Mouse (Mus musculus) C2C12 (cell line): ENCODE measurements around the gene Aco1. TPM values are rescaled to one million over a fixed set of nuclear protein-coding genes. Genes with fewer than 3 reads are reported as not detected.

Source experiments
- H3K27me3 ChIP-seq: one replicate; pipeline ENCODE4 v1.6.1; 2011; ENCODE audit not compliant: control insufficient read depth, insufficient read depth, insufficient read length
- H3K36me3 ChIP-seq: one replicate; pipeline ENCODE4 v1.6.1; 2011; ENCODE audit not compliant: control insufficient read depth, insufficient read depth
- H3K4me3 ChIP-seq: one replicate; pipeline ENCODE4 v1.5.1; 2011; ENCODE audit warnings: mild to moderate bottlenecking, control low read depth; ENCODE audit not compliant: poor library complexity, insufficient read depth, severe bottlenecking
- H3K79me2 ChIP-seq: one replicate; pipeline ENCODE4 v1.6.1; 2011; ENCODE audit not compliant: control insufficient read depth, insufficient read depth
- H3K79me3 ChIP-seq: one replicate; pipeline ENCODE4 v1.6.1; 2011; ENCODE audit warnings: low read depth, control low read depth
- H3ac ChIP-seq: one replicate; pipeline ENCODE3; 2011; ENCODE audit warnings: low read depth; ENCODE audit not compliant: control insufficient read depth, insufficient read length
- CEBPB ChIP-seq: IDR thresholded peaks from one replicate; pipeline ENCODE4 v1.6.1; 2011; ENCODE audit warnings: low read depth, mild to moderate bottlenecking, control low read depth, moderate library complexity
- CTCF ChIP-seq: IDR thresholded peaks from one replicate; pipeline ENCODE4 v1.5.1; 2011; ENCODE audit not compliant: control insufficient read depth, insufficient read depth, insufficient read length
- FOSL1 ChIP-seq: IDR thresholded peaks from one replicate; pipeline ENCODE4 v1.8.0; 2011; ENCODE audit warnings: mild to moderate bottlenecking, low read length; ENCODE audit not compliant: poor library complexity, insufficient read depth, severe bottlenecking
- MAX ChIP-seq: IDR thresholded peaks from one replicate; pipeline ENCODE4 v1.6.1; 2011; ENCODE audit warnings: mild to moderate bottlenecking, control low read depth
- MYOD1 ChIP-seq: IDR thresholded peaks from one replicate; pipeline ENCODE4 v1.6.1; 2011; ENCODE audit warnings: low read depth; ENCODE audit not compliant: control insufficient read depth, insufficient read length
- MYOG ChIP-seq: IDR thresholded peaks from one replicate; pipeline ENCODE4 v1.6.1; 2011; ENCODE audit not compliant: control insufficient read depth, insufficient read length; ENCODE audit errors: extremely low read depth
- USF1 ChIP-seq: IDR thresholded peaks from one replicate; pipeline ENCODE4 v1.6.1; 2011; ENCODE audit warnings: low read depth, mild to moderate bottlenecking, control low read depth, moderate library complexity
- polyA plus RNA-seq: library from polyadenylated mRNA; unstranded; fragments of >200 nt; fragmentation: generic; extraction: Trizol; gene quantifications from one replicate; pipeline ENCODE4 v1.2.1, GENCODE M21; 2012; ENCODE audit warnings: missing spikeins

The Aco1 gene
- polyA plus RNA-seq, 1 experiment, result 32.6 TPM

DNA sequence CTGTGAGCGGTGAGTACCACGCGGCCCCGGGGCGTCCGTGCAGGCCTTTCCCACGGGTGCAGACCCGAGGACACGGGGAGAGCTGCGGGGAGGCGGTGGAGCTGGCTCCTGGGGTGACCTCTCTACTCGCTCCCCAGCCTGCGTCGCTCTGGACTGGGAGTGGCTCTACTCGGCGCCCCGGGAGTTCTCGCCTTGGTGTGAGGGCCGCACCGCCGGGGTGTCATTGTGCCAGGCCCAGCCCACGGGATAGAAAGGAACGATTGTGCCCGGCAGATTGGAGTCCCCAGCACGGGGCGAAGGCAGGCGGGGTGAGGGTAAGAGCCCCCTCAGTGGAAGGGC is 621 bp downstream of the Aco1 start:
- Histone ChIP-seq H3K36me3 (peaks cover 12% of the 10 kb centered on the region), H3K27me3 (no peaks in the 10 kb centered on the region), H3ac (peak overlapping the region; percentile 94), H3K4me3 (peak overlapping the region; percentile 55), H3K79me2 (peaks cover 47% of the 10 kb centered on the region), H3K79me3 (peaks cover 20% of the 10 kb centered on the region)
- no peak for TF ChIP-seq CTCF
- TF ChIP-seq USF1, result no peak
- no peak for TF ChIP-seq CEBPB
- TF ChIP-seq MYOD1, result no peak
- TF ChIP-seq FOSL1, result no peak
- no peak for TF ChIP-seq MAX
- TF ChIP-seq MYOG, result no peak

- Histone ChIP-seq H3K79me2 (peaks cover 54% of the 10 kb centered on the region), H3K79me3 (peaks cover 23% of the 10 kb centered on the region), H3K27me3 (no peaks in the 10 kb centered on the region), H3ac (peak overlapping the region; percentile 58), H3K36me3 (peaks cover 12% of the 10 kb centered on the region), H3K4me3 (no peak overlapping the region)
- TF ChIP-seq CTCF (no peak), CEBPB (no peak), MAX (no peak), USF1 (no peak), FOSL1 (no peak), MYOD1 (no peak), MYOG (no peak)
Observed at GRCm38 (mm10) chr4:40144543-40144942, 1.7 kb downstream of the Aco1 start.

GRCm38 (mm10) chr4:40144981-40145380 is 2.1 kb downstream of the Aco1 start:
- H3K36me3 ChIP-seq, result peaks cover 12% of the 10 kb centered on the region
- H3K79me3 ChIP-seq, result peaks cover 26% of the 10 kb centered on the region
- H3K79me2 ChIP-seq, result peaks cover 54% of the 10 kb centered on the region
- no peaks in the 10 kb centered on the region for H3K27me3 ChIP-seq
- TF ChIP-seq USF1 (no peak), FOSL1 (no peak)
- H3K4me3 ChIP-seq, result no peak overlapping the region
- H3ac ChIP-seq, result no peak overlapping the region

DNA sequence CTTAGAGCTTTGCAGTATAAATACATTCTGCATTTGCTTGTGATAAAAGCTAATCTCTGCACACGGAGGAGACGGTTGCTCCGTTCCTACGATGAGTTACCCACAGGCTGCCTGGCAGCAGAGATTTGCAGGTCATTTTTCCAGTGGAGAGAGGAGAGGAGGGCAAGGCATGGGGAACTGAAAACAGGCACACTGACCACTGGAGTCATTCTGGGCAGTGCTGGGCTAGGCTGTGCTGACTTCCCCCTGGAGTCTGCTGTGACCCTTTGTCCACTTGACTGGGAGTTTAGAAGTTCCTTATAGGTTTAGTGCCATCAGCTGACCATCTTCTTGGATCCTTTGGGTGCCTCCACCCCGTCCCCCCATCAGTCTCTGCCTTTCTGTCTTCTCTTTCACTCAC is 5.4 kb downstream of the Aco1 start:
- TF ChIP-seq MAX (no peak), MYOD1 (no peak), CTCF (no peak), FOSL1 (no peak), CEBPB (no peak), USF1 (no peak), MYOG (no peak)
- Histone ChIP-seq H3K79me2 (peaks cover 70% of the 10 kb centered on the region), H3K27me3 (no peaks in the 10 kb centered on the region), H3K79me3 (peaks cover 37% of the 10 kb centered on the region), H3ac (no peak overlapping the region), H3K4me3 (no peak overlapping the region), H3K36me3 (peaks cover 19% of the 10 kb centered on the region)

GRCm38 (mm10) chr4:40150046-40150445 is 7.2 kb downstream of the Aco1 start:
- TF ChIP-seq CEBPB (no peak), MAX (no peak), MYOD1 (no peak), USF1 (no peak), MYOG (no peak), CTCF (no peak), FOSL1 (no peak)
- Histone ChIP-seq H3K36me3 (peaks cover 19% of the 10 kb centered on the region), H3K4me3 (no peak overlapping the region), H3K79me2 (peaks cover 70% of the 10 kb centered on the region), H3ac (no peak overlapping the region), H3K79me3 (peaks cover 31% of the 10 kb centered on the region), H3K27me3 (no peaks in the 10 kb centered on the region)

- Histone ChIP-seq H3K4me3 (no peak overlapping the region), H3K36me3 (peaks cover 6% of the 10 kb centered on the region), H3K79me2 (peaks cover 71% of the 10 kb centered on the region), H3K27me3 (no peaks in the 10 kb centered on the region), H3K79me3 (peaks cover 26% of the 10 kb centered on the region), H3ac (no peak overlapping the region)
- TF ChIP-seq CTCF (no peak), MYOD1 (no peak), MAX (no peak)
Observed at GRCm38 (mm10) chr4:40152771-40153170, 9.9 kb downstream of the Aco1 start.

DNA sequence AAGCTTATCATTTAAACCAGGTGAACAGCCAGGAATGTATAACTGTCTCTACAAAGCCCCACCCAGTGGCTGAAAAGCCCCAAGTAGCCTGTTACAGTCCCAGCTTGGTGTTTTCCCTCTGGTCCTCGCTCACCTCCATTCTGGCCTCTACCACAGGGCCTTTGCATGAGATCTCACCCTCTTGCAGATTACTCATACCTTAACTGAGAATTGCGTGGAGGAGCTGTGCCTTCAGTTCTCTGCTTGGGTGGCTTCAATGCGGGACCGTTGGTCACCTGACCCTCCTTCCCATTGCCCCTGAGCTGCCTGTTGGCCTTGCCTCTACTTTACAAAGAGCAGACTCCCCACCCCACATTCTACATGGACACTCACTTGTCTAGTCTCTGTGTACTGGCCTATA is 10.6 kb downstream of the Aco1 start:
- H3K36me3 ChIP-seq, result peaks cover 6% of the 10 kb centered on the region
- H3K4me3 ChIP-seq, result no peak overlapping the region
- TF ChIP-seq USF1, result no peak
- TF ChIP-seq MYOD1, result no peak
- no peak for TF ChIP-seq CEBPB
- H3K79me3 ChIP-seq, result peaks cover 26% of the 10 kb centered on the region
- H3K27me3 ChIP-seq, result no peaks in the 10 kb centered on the region
- peaks cover 71% of the 10 kb centered on the region for H3K79me2 ChIP-seq
- H3ac ChIP-seq, result no peak overlapping the region
